Mouse (Mus musculus): ENCODE measurements around the gene Gm49661. TPM values are rescaled to one million over a fixed set of nuclear protein-coding genes. Genes with fewer than 3 reads are reported as not detected.
A peak's percentile ranks its signal among the peaks of the same experiment; 100 is the strongest.

Gene Gm49661
- total and polyA plus RNA-seq, 3 experiments: 3.1 TPM; not detected in 2

DNA sequence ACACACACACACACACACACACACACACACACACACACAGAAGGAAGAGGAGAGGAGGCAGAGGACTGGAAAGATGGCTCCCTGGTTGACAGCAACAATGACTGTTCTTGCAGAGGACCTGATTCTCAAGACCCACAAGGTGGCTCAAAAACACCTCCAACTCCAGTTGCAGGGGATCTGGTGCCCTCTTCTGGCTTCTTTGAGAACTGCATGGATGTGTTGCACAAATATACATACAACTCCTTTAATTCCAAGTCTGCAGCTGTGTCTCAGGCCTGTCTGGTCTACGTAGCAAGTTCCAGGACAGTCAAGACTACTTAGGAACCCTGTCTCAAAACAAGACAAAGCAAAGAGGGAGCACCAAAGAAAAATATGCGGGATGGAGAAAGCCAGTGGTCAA is 12.5 kb downstream of the Gm49661 start:
- H3K4me2 ChIP-seq (ENCODE audit: insufficient read depth, low read depth, poor library complexity, severe bottlenecking): no peak overlapping the region
- no peak overlapping the region for H3K4me3 ChIP-seq (replicated peaks in 1 of 3; ENCODE audit: low read depth in 2 of 3, low read length in 2 of 3, poor library complexity in 1 of 3)
- H3K36me3 ChIP-seq (replicated peaks in 1 of 2; ENCODE audit: control insufficient read depth in 1 of 2, insufficient read depth in 1 of 2, low read length in 1 of 2): peaks cover 29 to 54% of the 10 kb centered on the region in 2 experiments
- TF ChIP-seq RAD21 (IDR thresholded peaks at IDR 0.05; ENCODE audit: low read depth, low read length) (peak; percentile 74), SMC3 (IDR thresholded peaks at IDR 0.05; ENCODE audit: low read depth, low read length) (peak; percentile 66), CHD2 (IDR thresholded peaks at IDR 0.05; ENCODE audit: low read length) (no peak), CTCF (conservative IDR thresholded peaks at IDR 0.05 in 1 of 2, IDR thresholded peaks at IDR 0.05 in 1 of 2; ENCODE audit: low read depth in 2 of 2, low read length in 2 of 2) (peak; percentile 90 to 92), NELFE (IDR thresholded peaks at IDR 0.05; ENCODE audit: low read depth, low read length) (no peak)
- H3K9me3 ChIP-seq (replicated peaks; ENCODE audit: low read length): no peaks in the 10 kb centered on the region
- in situ Hi-C loops (cut with MboI; ENCODE audit: low pct_ligation_motif_present, low pct_unique_long_range_greater_than_20kb, low sequenced_read_pairs): no loop called here
- H3K27ac ChIP-seq (ENCODE audit: insufficient read depth, low read depth): no peak overlapping the region
- peaks cover 11% of the 10 kb centered on the region for H3K27me3 ChIP-seq (replicated peaks)
- DNase-seq (ENCODE audit: extremely low read depth): peak; percentile 82
- dilution Hi-C loops (cut with MboI; ENCODE audit: extremely low pct_ligation_motif_present, extremely low pct_unique_long_range_greater_than_20kb, low sequenced_read_pairs): no loop called here
- H3K4me1 ChIP-seq (ENCODE audit: control insufficient read depth in 1 of 2, insufficient read depth in 2 of 2): peaks cover 0 to 7% of the 10 kb centered on the region in 2 experiments; a peak in 2 of 4 replicates
- no peak overlapping the region for H3K9ac ChIP-seq (ENCODE audit: insufficient read depth, low read depth)
- H3K79me2 ChIP-seq (replicated peaks; ENCODE audit: control insufficient read depth, extremely low read depth, insufficient read depth, poor library complexity, severe bottlenecking): no peaks in the 10 kb centered on the region

GRCm38 (mm10) chr8:84952612-84953255 is 16.5 kb downstream of the Gm49661 start:
- Histone ChIP-seq H3K36me3 (replicated peaks in 1 of 2; ENCODE audit: control insufficient read depth in 1 of 2, insufficient read depth in 1 of 2, low read length in 1 of 2) (peaks cover 5 to 23% of the 10 kb centered on the region in 2 experiments), H3K4me2 (ENCODE audit: insufficient read depth, low read depth, poor library complexity, severe bottlenecking) (peak overlapping the region; percentile 67), H3K27me3 (replicated peaks) (peaks cover 36% of the 10 kb centered on the region), H3K79me2 (replicated peaks; ENCODE audit: control insufficient read depth, extremely low read depth, insufficient read depth, poor library complexity, severe bottlenecking) (no peaks in the 10 kb centered on the region), H3K4me3 (replicated peaks in 1 of 3; ENCODE audit: low read depth in 2 of 3, low read length in 2 of 3, poor library complexity in 1 of 3) (no peak overlapping the region), H3K9ac (ENCODE audit: insufficient read depth, low read depth) (no peak overlapping the region), H3K27ac (ENCODE audit: insufficient read depth, low read depth) (no peak overlapping the region), H3K4me1 (ENCODE audit: control insufficient read depth in 1 of 2, insufficient read depth in 2 of 2) (peaks cover 2 to 7% of the 10 kb centered on the region in 2 experiments; a peak in 3 of 4 replicates), H3K9me3 (replicated peaks; ENCODE audit: low read length) (no peaks in the 10 kb centered on the region)
- in situ Hi-C loops (cut with MboI; ENCODE audit: low pct_ligation_motif_present, low pct_unique_long_range_greater_than_20kb, low sequenced_read_pairs): no loop called here
- dilution Hi-C loops (cut with MboI; ENCODE audit: extremely low pct_ligation_motif_present, extremely low pct_unique_long_range_greater_than_20kb, low sequenced_read_pairs): no loop called here
- DNase-seq (ENCODE audit: extremely low read depth): peak; percentile 26
- TF ChIP-seq JUN (IDR thresholded peaks at IDR 0.05; ENCODE audit: insufficient read depth, low read depth, low read length) (no peak), ELF1 (IDR thresholded peaks at IDR 0.05; ENCODE audit: low read depth, low read length) (no peak), JUND (conservative IDR thresholded peaks at IDR 0.05; ENCODE audit: low read depth, low read length) (no peak), CTCF (conservative IDR thresholded peaks at IDR 0.05 in 1 of 2, IDR thresholded peaks at IDR 0.05 in 1 of 2; ENCODE audit: low read depth in 2 of 2, low read length in 2 of 2) (no peak), TCF12 (IDR thresholded peaks at IDR 0.05; ENCODE audit: low read depth, low read length) (no peak), BHLHE40 (IDR thresholded peaks at IDR 0.05; ENCODE audit: low read depth, low read length) (no peak), MEF2A (IDR thresholded peaks at IDR 0.05; ENCODE audit: borderline replicate concordance, low read depth, low read length) (no peak), POLR2A (IDR thresholded peaks at IDR 0.05; ENCODE audit: low read depth, low read length) (no peak), RCOR1 (conservative IDR thresholded peaks at IDR 0.05; ENCODE audit: low read depth, low read length) (no peak), MXI1 (IDR thresholded peaks at IDR 0.05; ENCODE audit: low read depth, low read length) (no peak), SIN3A (IDR thresholded peaks at IDR 0.05; ENCODE audit: low read length) (no peak), MAFK (IDR thresholded peaks at IDR 0.05; ENCODE audit: insufficient replicate concordance, low read length) (no peak), NRF1 (IDR thresholded peaks at IDR 0.05; ENCODE audit: low read depth, low read length) (no peak), KAT2A (IDR thresholded peaks at IDR 0.05; ENCODE audit: insufficient replicate concordance, low read length) (no peak), MYC (IDR thresholded peaks at IDR 0.05; ENCODE audit: low read depth, low read length) (no peak), ZKSCAN1 (IDR thresholded peaks at IDR 0.05; ENCODE audit: borderline replicate concordance, low read depth, low read length) (no peak), ZC3H11A (IDR thresholded peaks at IDR 0.05; ENCODE audit: low read depth, low read length) (no peak), ZMIZ1 (IDR thresholded peaks at IDR 0.05; ENCODE audit: low read depth, low read length) (no peak), E2F4 (IDR thresholded peaks at IDR 0.05; ENCODE audit: insufficient replicate concordance, low read depth, low read length) (no peak), POLR2AphosphoS2 (IDR thresholded peaks at IDR 0.05; ENCODE audit: low read depth, low read length) (no peak)
